Mouse (Mus musculus): ENCODE results near the gene Bahcc1.
A peak's percentile ranks its signal among the peaks of the same experiment; 100 is the strongest.

The Bahcc1 gene

DNA sequence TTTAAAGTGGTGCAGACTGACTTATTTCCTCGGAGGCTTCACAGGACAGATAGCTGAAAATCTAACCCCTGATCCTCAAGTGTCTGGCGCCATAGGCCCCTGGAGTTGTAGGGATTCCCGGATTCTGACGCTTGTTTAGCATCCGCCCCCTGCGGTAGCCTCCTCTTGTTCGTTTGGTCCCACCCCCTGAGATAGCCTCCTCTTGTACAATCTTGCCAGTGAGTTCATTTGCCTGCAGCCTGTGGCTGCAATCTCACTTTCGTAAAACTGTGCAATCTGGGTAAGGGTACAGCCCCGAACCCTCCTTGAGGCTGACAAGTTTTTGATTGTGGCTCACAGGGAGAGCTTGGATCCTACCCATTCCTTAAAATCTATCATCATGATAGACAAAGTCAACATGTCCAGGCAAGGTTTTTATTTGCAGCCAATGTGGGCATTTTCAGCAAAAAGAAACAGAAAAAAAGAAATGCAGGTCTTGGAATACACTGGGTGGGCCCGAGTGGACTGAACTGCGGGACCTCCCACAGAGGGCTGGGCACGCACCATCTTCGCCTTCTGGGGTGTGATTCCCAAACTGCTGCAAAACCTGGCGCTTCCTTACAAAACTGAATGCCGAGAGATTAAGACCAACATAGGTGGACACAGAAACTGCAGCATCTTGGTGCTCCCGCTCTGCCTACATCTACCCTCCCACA is 82.1 kb downstream of the Bahcc1 start:
- DNase-seq (ENCODE audit: low read depth, low spot score) = no peak

DNA sequence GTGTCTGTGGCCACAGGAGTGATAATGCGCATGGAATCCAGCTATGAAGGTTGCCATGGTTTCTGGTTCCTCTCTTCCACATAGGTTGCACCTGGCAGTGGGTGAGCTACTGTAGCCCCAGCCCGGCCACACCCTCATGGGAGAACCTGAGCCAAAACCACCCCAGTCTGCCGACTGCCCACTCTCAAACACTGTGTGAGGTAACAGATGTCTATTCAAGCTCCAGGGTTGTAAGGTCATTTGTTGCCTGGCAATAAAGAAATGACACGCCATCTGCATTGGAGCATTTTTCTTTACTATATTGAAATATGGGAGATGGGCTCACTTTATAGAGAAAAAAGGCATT is 82.6 kb downstream of the Bahcc1 start:
- peak; percentile 65 for DNase-seq (ENCODE audit: low read depth, low spot score)

DNA sequence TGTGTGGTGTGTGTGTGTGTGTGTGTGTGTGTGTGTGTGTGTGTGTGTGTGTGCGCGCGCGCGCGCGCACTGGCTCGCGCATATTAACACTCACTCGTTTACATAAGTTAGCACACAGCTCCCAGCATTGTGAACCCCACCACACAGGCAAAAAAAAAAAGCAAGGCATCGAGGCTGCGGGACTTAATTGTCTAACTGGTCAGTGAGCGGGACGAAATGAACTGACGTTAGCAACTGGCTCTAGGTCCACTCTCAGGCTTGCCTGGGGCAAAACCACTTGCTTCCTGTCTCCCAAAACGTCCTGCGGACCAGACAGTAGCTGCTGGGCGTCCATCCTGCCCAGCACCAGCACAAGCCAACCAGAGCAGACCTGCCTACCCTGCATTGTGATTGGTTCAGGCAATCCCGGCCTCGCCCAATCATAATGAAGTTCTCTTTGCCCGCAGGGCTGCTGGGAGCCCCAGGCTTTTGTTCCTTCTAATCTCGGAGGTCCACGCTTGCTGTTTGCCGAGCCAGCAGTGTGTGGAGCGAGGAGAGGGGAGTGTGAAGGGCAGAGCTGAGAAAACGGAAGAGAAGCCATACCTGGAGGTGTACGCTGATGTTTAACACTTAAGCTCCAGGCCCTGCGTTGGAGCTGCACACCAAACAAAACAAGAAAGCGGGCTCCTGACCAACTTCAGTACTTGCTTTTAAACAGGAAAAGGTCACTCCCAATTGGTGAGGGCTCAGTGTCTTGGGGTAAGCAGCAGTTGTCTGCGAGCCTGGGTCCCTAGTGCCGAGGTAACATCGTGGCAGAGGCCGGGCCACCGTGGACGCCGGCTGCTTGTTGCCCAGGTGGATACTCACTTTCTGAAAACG is 83.3 kb downstream of the Bahcc1 start:
- peak; percentile 98 for DNase-seq (ENCODE audit: low read depth, low spot score)

DNA sequence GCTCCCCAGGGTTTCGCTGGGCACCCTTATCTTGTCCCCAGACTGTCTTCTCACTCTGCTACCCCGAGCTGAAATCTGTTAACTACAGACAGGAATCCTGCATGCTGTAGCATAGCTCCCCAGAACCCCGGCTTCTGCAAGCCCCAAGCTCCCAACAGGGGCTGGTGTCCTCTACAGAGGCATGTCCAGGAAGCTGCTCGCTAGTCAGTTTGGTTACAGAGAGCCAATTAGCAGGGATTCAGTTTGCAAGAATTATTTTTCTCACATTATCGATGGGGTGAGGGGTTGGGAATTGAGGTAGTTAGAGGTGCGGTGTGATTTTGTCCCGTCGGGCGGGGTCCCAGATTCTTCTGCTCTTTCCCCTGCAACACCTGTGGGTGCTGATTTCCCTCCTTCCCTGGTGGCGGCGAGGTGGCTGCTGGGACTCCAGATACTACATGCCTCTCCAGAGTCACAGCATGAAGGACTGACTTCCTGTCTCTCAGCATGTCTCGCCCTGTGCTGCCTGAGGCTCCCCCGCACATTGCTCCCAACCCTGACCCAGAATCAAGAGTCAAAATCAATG is 84.0 kb downstream of the Bahcc1 start:
- DNase-seq (ENCODE audit: low read depth, low spot score) = no peak

DNA sequence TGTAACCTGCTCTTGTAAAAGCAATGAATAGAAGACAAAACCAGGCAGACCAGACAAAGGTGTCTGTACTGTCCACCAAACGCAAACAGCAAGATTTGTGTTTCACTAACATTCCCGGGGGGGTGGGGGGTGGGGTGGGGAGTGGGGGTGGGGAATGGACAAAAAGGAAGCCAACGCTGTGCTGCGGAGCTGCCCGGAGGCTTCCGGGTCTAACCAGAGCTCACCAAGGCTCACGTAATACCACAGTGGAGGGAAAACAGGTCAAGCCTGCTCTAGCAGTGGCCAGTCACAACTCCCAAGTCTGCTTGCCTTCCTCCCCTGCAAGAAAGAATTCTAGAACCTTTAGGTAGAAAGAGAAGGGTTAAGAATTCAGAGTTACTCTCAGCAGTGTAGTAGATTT is 84.7 kb downstream of the Bahcc1 start:
- no peak for DNase-seq (ENCODE audit: low read depth, low spot score)

DNA sequence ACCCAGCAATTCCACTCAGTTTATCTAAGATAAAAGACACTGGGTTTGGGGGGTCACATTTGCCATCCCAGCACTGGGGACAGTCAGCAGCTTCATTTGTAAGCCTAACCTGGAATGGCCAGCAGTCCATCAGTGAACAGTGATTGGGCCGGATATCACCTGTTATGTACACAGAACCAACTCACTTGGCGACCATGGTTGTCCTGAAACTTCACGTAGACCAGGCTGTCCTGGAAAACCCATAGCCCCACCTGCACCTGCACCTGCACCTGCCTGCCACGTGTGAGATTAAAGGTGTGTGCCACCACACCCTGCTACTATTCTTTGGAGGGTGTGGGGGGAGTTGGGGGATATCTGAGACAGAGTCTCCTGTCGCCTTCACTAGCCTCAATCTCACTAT is 86.6 kb downstream of the Bahcc1 start:
- no peak for DNase-seq (ENCODE audit: low read depth, low spot score)

DNA sequence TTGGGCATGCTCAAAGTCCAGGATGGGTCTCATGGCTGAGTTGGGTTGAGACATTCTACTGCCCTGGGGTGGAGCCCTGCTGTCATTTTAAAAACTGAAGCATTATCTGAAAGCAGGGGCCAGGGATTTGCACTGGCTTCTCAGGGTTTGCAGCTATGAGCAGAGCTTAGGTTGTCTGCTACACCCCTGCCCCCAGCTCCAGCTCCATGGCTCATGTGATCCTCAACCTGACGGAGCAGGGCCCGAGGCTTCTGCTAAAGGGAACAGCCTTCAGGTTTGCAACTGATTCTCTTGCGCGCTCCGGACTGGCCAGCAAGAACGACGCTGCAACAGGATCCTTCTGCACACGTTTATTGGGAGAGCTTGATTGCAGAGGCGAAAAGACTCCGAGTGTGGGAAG is 87.4 kb downstream of the Bahcc1 start:
- no peak for DNase-seq (ENCODE audit: low read depth, low spot score)

DNA sequence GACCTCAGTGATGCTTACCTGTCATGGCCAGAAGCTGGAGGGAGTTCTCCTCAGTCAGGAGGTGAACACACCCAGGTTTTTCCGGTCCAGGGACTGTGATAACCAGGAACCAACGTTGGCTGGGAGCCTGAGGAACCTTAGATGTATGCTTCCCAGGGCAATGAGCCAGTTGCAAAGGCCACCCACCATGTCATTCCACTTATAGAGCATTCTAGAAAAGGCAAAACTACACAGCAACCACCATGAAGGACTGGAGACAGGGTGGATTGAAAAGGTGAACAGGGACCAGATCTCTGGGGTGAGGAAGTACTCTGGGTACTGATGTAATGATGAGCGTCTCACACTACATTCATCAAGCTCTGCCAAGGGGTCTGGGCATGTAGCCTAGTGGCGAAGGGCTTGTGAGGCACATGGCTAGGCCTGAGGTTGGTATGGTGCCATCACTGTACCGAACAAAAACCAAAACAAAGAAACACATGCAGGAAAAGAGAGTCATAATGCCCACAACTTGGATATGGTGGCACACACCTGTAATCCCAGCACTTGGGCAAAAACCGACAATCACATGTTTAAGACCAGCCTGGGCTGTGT is 102.8 kb downstream of the Bahcc1 start:
- DNase-seq (ENCODE audit: low read depth, low spot score) = peak; percentile 1

DNA sequence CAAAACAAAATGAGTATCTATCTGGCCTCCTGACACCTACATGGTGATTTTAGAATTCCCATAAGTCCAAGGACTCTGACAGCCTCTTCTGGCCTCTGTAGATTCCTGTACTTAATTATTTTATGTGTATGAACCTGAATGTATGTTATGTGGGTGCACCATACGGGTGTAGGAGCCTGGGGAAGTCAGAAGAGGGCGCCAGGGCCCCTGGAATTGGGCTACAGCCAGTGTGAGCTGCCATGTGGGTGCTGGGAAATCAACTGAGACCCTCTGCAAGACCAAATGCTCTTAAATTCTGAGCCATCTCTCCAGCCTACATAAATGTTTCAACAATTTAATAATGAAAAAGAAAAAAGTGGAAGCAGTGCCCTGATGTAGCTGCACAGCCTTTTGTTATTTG is 104.7 kb downstream of the Bahcc1 start:
- no peak for DNase-seq (ENCODE audit: low read depth, low spot score)

DNA sequence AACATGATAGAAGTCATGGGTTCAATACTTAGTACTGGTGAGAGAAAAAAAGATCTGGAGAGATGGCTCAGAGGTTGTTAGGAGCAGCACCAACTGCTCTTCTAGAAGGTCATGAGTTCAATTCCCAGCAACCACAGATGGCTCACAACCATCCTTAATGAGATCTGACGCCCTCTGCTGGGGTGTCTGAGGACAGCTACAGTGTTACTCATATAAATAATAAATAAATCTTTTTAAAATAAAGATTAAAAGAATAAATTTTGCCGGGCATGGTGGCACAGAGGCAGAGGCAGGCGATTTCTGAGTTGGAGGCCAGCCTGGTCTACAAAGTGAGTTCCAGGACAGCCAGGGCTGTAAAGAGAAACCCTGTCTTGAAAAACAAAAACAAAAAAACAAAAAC is 106.0 kb downstream of the Bahcc1 start:
- DNase-seq (ENCODE audit: low read depth, low spot score) = no peak

DNA sequence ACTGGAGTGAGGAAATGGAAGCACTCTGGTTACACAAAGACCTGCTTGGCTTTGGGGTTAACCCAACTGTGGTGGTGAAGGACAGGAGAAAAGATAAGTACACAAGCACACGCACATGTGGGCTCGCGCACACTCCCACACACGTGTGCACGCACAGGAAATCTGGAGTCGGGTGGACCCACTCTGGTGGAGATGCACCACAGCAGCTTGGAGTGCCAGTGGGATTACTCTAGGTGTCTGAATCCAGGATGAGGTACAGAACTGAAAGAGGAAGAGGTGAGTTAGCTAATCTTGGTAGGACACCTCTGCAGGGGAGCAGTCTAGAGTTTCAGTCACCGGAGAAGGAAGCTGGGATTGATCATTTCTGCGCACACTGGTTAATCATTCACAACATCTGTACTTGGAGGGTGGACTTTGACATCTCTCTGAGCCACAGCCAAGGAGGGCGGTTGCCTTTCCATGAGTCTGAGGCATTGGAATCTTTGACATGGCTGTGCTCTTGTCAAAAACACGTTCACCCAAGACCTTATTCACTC is 107.3 kb downstream of the Bahcc1 start:
- DNase-seq (ENCODE audit: low read depth, low spot score) = no peak

DNA sequence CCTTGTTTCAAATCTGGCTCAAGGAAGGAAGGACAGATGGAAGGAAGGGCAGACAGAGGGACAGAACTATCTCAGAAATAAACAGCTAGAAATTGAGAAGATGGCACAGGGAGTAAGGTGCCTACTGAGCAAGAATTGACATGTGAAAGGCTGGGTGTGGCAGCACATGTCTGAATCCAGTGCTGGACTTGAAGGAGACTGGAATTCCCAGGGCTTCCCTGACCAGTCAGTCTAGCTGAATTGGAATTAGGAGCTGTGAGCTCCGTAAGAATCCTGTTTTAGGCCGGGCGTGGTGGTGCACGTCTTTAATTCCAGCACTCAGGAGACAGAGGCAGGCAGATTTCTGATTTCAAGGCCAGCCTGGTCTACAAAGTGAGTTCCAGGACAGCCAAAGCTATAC is 108.9 kb downstream of the Bahcc1 start:
- DNase-seq (ENCODE audit: low read depth, low spot score) = no peak

Measured in 3T3-L1 (cell line).